Mouse (Mus musculus) induced T-regulatory cell, adult 2 months (primary cell): ENCODE measurements around the gene Cfap157.

Source experiments
- DNase-seq: peaks from one replicate; pipeline ENCODE4 v3.0.0-alpha.2; 2012; ENCODE audit warnings: low read depth

Gene Cfap157

DNA sequence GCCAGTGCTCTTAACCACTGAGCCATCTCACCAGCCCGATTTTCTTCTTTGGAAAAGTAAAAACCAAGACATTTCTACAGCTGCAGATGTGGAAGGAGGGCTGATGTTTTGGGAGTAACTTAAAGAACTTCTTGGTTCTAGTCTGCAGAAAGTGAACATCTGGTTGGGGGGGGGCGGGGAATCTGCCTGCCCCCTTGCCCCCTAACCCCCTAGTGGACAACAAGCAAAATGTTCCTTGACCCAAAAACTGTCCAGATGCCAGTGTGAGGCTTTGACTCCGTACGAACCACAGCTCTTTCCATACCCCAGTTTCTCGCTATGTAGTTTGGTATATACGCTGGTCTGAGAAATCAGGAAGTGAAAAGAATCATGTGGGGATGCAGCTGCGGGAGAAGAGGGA, 34.0 kb downstream of the Cfap157 start:
- DNase-seq: no peak

DNA sequence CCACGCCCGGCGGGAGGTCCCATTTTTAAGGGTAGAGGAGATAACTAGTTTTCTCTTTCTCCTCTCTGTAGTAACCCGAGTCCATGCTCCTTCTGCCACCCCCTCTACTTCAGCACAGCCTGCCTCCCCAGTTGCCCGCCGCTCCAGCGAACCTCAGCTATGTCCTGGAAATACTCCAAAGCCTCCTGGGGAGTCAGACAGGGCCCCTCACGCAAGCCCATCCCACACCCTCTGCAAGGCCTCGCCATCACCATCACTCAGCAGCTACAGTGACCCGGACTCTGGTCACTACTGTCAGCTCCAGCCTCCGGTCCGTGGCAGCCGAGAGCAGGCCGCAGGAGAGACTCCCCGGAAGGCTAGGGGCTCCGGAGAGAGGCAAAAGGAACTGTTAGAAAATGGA, 35.1 kb downstream of the Cfap157 start:
- DNase-seq: no peak

DNA sequence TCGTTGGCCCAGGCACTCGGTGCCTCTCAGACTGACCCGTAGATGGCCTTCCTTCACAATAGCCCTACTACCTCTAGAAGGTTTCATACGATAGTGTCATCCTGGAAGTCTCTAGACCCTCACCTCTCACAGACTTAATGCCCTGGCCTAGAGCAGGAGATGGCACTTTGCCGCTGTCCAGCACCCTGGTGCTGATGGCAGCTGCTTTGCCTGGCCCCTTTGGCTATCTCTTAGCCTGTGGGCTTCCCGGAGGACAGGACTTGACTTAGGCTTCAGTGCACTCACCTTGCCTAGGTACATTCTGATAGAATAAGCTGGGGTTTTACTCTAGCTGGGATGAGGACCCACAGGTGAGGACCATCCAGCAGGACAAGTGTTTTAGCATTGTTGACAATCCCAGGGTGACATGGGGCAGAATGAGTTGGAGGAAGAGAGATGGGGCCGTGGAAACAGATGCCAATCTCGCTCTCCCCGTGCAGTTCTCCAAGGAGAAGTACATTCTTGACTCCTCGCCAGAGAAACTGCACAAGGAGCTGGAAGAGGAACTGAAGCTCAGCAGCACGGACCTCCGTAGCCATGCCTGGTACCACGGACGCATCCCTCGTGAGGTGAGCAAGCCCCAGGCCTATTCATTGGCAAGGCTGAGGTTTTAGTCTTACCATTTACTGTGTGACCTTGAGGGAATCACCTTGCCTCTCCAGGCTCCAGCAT, 39.8 kb downstream of the Cfap157 start:
- no peak for DNase-seq

DNA sequence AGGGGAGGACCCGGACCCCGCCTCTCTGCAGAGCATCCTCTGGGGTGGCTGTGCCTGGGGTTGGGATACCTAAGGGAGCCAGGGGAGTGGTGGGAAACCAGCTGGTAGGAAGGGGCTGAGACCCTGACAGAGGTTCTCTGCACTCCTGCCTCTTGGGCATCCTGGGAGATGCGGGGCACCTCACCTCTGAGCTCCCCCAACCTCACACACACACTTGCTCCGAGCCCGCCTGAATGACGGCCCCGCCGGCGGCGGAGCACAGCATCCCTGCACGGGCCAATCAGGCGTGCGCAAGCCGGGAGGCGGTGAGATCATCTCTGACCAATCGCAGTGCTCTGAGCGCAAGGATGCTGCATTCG, 42.1 kb downstream of the Cfap157 start:
- no peak for DNase-seq

DNA sequence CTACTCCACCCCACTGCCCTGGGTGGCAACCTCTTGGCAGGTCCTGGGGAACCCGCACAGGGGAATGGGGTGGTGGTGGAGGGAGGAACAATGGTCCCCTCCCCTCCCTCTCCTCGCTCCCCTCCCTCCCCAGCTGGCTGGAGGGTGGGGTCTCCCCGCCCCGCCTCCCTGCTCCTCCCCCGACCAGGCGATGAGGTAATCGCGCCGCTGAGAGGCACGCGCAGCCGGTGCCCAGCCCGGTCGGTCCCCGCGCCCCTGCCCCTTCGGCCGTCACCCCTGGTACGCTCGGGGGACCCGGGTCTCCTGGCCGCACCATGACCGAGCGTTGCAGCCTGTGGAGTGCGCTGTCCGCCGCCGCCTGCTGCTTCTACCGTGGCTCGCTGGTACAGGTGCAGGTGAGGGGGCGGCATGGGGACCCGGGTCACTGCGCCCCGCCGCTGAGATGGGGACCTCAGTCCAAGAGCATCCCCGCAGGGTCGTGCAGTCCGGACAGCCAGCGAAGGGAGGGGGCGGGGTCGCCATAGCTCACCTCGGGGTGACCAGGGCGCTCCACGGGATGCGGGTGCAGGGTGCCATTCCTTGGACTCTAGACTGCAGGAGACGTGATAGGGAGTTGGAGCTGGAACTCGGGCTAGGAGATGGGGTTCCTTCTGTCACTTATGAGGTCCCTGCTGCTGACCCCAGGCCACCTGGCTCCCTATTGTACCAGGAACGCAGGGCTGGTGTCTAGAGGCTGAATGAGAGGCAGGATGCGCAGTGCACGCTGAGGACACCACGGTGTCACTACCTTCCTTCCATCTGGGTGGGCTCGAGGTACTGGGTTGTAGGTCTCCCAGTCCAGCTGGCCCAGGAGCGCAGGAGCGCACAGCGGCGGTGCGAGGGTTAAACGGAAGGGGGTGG, 42.7 kb downstream of the Cfap157 start:
- no peak for DNase-seq

DNA sequence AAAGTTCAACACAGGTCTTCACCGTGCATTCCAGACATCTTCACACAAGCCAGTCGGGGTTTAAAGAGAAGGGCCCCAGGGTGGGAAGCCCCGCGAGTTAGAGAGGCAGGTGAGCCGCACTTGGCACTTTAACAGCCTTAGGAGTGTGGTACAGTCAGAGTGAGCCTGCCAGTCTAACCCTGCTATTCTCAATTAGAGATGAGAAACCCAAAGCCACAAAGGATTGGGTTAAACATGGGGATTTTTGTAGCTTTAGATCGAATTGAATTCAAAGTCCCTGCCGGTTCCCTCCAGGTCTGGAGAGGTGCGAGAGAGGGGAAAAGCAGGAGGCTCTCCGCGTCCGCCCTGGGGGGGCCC, 43.3 kb downstream of the Cfap157 start, which contains the start of gene 6330409D20Rik:
TSS of gene 6330409D20Rik (minus strand) at position 101 of the 357 bp plus-strand sequence.
- DNase-seq: no peak

DNA sequence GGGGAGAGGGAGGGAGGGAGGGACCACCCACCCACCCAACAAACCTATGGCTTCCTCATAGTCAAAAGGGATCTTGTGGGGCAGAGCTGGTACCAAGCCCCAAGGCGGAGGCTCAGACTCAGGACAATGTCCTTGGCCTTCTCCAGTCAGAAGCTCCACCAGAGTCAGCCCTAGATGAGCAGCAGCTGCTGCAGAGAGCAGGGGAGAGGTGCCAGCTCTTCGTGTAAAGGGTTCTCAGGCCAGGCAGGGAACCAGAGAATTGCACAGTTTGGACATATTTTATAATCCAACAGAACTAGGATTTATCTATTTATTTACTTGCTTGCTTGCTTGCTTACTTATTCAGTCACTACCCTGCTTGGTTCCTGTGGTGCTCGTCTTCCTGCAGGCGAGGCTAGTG, 44.9 kb downstream of the Cfap157 start:
- DNase-seq: no peak

DNA sequence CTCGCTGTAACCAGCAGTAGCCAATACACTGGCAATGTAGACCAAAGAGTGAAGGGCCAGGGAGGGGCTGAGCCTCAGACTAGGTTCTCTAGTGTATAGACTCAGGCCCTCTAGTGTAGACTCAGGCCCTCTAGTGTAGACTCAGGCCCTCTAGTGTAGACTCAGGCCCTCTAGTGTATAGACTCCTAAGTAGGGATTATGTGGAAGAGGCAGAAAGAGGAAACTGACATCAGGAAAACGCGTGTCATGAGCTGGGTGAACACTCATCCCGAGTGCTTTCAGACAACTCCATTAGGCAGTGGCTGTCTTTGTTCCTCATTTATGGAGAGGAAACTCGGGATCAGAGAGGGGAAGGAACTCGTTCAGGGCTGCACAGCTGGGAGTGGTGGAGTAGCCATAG, 47.2 kb downstream of the Cfap157 start:
- no peak for DNase-seq

DNA sequence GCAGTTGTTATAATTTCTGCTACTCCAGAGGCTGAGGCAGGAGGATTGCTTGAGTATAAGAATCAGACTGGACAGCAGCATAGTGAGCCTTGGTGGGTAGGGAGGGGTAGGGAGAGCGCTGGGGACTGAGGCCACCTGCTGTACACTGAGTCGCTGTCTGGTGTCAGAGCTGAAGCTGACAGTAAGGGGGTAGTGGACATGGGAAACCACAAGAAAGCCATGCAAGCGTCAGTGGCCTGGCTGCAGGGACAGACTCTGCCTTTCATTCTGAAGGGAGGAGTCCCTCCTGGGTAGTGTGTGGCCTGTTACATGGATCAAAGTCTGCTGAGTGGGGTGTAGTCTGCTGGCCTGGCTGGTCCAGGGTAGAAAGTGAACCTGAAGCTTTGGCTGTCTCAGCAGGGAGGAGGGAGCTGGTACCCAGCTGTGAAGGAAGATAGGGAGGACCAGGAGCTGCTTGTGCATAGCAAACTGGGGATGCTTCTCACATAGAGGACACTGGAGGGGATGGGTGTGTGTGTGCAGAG, 47.9 kb downstream of the Cfap157 start:
- DNase-seq: no peak

DNA sequence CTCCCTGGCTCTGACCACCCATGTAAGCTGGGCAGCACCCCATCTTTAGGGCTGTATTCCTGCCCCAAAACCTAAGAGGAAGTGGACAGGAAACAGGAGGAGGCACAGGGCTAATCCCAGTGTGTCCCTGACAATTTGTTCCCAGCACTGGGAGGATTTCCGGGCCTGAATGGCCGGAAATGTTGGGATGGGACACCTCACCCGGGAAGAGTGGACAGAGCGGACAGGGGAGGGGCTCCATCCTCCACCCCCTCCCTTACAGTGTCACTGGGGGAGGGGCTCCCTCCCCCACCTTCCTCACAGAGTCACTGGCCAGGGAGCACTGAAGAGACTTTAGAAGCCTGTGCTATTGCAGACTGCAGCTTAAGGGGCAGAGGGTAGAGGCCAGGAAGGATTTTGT, 49.3 kb downstream of the Cfap157 start:
- DNase-seq: no peak

DNA sequence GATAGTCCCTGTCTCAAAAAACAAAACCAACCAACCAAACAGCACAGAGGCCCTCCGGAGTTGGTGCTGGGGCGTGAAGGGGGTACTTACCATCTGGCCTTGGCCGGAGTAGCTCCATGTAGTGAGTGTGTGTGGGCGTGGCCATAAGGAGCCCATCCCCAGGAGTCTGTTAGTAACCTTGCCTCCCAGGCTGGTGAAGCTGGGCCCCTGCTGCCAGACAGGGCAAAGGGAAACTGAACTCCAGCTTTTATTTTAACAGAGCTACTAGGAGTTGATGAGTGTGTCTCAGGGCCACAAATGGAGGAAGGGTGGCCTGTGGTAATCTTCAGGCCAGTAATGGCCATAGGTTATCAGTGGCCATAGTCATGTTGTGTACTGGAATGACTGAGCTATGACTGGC, 49.7 kb downstream of the Cfap157 start:
- no peak for DNase-seq

DNA sequence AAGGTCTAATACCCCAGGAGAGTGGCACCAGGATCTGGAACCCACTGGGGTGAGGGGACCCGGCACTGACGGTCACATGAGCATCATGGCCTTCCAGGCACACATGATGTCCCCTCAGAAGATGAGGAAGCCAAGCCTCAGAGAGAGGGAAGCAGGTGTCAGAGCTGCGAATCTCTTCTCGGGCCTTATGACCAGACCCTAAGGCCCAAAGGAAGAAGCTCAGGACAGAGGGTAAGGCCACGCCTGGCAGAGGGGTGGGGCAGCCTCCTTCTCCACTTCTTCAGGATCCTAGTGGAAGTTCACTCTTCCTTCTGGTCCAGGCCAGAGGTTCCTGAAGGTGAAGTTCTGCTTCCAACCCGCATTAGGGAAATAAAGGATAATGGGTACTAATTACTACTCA, 51.5 kb downstream of the Cfap157 start:
- no peak for DNase-seq

DNA sequence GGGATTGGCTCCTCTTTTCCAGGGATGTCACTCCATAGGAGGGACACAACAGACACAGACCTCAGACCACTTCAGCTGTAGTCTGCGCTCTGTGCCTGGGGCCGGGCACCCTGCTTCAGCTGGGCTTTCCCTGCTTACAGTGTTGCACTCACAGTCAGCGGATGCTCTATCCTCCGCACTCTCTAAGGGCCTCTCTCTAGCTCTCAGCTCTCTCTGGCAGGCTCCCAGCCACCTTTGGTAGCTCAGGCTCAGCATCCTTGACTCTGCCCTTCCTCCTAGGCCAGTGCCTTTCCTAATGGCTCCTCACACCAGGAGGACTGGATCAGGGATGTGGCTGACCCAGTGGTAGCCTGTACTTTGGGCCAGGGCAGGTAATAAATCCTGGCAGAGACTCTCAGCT, 52.3 kb downstream of the Cfap157 start:
- DNase-seq: no peak

DNA sequence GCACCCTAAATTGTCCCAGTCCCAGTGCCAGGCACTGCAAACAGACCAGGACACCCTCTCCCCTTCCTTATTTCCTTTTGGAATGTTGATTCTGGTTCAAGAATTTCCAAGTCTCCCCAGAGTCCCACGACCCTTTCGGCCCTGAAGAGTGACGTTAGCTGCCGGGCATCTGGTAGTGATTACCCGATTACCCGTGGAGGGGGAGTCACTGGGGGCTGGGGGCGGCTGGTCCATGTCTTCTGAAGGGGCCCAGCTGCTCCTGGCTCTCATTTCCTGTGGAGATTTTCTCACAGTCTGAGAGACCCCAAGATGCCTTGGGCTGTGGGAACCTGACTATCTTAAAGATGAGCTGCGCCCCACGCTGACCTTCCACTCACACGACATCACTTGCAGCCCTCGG, 53.4 kb downstream of the Cfap157 start:
- no peak for DNase-seq

DNA sequence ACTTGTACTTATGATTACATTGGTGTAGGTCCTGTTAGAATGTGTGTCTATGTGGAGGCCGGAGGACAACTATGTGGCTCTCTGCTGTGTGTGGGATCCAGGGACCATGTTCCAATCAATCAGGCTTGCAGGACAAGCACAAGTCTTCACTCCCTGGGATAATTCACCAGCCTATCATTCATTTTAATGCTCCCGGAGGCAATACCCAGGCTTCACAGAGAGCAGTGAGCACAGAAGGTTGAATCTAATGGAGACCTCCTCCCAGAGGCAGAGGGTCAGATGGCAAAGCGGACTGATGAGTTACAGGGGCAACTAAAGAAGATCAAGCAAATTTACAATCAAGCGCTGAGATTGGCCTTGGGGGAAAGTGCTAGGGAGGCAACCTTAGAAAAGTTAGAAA, 54.7 kb downstream of the Cfap157 start:
- no peak for DNase-seq

DNA sequence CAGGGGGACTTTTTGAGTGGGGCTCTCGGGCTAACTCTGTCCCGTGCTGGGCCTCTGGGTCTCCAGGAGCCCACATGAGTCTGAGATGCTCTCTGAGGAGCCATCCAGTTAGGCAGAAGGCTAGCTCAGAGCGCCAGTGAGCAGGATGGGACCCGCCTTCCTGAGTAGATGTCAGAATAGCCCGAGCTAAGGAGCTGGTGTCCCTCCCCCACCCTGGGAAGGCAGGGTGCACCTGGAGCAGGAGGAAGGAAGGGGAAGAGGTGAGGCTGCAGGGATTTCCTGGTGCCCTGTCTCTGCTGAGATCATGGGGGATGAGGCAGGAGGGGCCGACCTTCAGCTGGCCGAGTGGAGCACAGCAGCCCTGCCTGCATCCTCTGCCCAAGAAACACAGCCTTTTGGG, 55.8 kb downstream of the Cfap157 start:
- DNase-seq: no peak

DNA sequence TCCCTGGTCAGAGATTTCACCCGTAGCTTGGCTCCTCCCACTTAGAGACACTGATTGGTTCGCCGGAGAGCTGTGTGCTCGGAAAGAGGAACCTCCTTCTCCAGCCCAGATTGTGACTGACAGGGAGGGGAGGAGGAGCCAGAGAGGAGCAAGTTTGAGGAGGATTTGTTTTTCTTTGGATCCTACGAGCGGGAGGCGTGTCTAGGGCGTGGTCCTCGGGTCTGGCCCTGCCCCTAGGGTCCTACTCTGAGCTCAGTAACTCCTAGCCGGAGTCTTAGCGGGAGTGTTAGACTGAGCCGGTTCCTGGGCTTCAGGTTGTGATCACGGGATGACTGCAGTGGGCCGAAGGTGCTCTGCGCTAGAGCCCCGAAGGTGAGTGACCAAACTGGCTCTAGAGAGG, 56.8 kb downstream of the Cfap157 start:
- peak; percentile 84 for DNase-seq
